Mouse (Mus musculus) layer of hippocampus, postnatal 25 days (tissue): ENCODE data around the gene Olig3. TPM values are rescaled to one million over a fixed set of nuclear protein-coding genes. Genes with fewer than 3 reads are reported as not detected.

ENCODE experiments used
- total RNA-seq, 2 experiments: library from RNA; stranded (reverse); gene quantifications; 2 replicates each; pipeline ENCODE4 v1.2.3; 2021

Gene Olig3
- total RNA-seq, 2 experiments from 2014 or later = not detected

Other genes with a start within 250 kb of the Olig3 start
- gene Ifngr1, start 235.4 kb downstream of the Olig3 start, total RNA-seq = 10 to 100 TPM; 16.1 to 20.2 TPM